In genomic region chr16:30427466-30427865, GRCm38 (mm10) we compare ENCODE assay signal across 30 mouse cellular contexts.
"Had no signal": no experiment of that assay in that cellular context is flagged by ENCODE, and none has a peak within 500 bp of the region (broad histone marks: within the 10 kb centered on the region; RNA-seq: fewer than 3 reads in every experiment).

No protein-coding gene starts in this region.

- ATAC-seq: hindbrain, embryonic 16.5 days; inflammation-experienced regulatory T-cells, adult 6 months; intestine, embryonic 15.5 days; intestine, postnatal 0 days; liver, postnatal 0 days had no signal

- H3K27ac ChIP-seq: gastrocnemius, adult 2 months; heart, adult 2 months; heart, embryonic 13.5 days; heart, embryonic 15.5 days; hindbrain, embryonic 10.5 days; hindbrain, embryonic 12.5 days; hindbrain, embryonic 14.5 days; intestine, embryonic 15.5 days; kidney, embryonic 15.5 days; kidney, postnatal 0 days; layer of hippocampus, adult 2 months; left cerebral cortex, adult 2 months; limb, embryonic 10.5 days; limb, embryonic 12.5 days; liver, embryonic 15.5 days had no signal

- H3K27me3 ChIP-seq: heart, embryonic 13.5 days; heart, embryonic 15.5 days; hindbrain, embryonic 12.5 days; intestine, embryonic 15.5 days; kidney, embryonic 15.5 days; limb, embryonic 12.5 days; liver, embryonic 13.5 days; liver, embryonic 15.5 days had no signal

- H3K4me3 ChIP-seq: gastrocnemius, adult 2 months; heart, adult 2 months; heart, embryonic 13.5 days; heart, embryonic 15.5 days; hindbrain, embryonic 10.5 days; hindbrain, embryonic 12.5 days; intestine, embryonic 15.5 days; kidney, embryonic 15.5 days; layer of hippocampus, adult 2 months; left cerebral cortex, adult 2 months; limb, embryonic 10.5 days; limb, embryonic 12.5 days; liver, embryonic 13.5 days; liver, embryonic 15.5 days had no signal

- H3K9ac ChIP-seq: heart, embryonic 13.5 days; heart, embryonic 15.5 days; hindbrain, embryonic 12.5 days; hindbrain, embryonic 14.5 days; intestine, embryonic 15.5 days; kidney, embryonic 15.5 days; limb, embryonic 12.5 days; liver, embryonic 13.5 days; liver, embryonic 15.5 days; liver, postnatal 0 days had no signal

- H3K9me3 ChIP-seq: heart, embryonic 13.5 days; heart, embryonic 15.5 days; hindbrain, embryonic 10.5 days; hindbrain, embryonic 12.5 days; intestine, embryonic 15.5 days; kidney, embryonic 15.5 days; limb, embryonic 10.5 days; limb, embryonic 12.5 days; liver, embryonic 13.5 days; liver, embryonic 15.5 days had no signal

- H3K36me3 ChIP-seq: heart, embryonic 13.5 days; heart, embryonic 15.5 days; hindbrain, embryonic 10.5 days; hindbrain, embryonic 12.5 days; intestine, embryonic 15.5 days; kidney, embryonic 15.5 days; limb, embryonic 10.5 days; limb, embryonic 12.5 days; liver, embryonic 13.5 days; liver, embryonic 15.5 days had no signal

- H3K4me1 ChIP-seq: hindbrain, embryonic 10.5 days; hindbrain, embryonic 12.5 days; kidney, embryonic 15.5 days; limb, embryonic 10.5 days; limb, embryonic 12.5 days had no signal

- DNase-seq: gastrocnemius, adult 2 months; gastrocnemius, postnatal 10 days; gastrocnemius, postnatal 25 days; heart, adult 2 months; heart, postnatal 14 days; heart, postnatal 36 days; kidney, adult 18-20 months; kidney, postnatal 14 days; kidney, postnatal 36 days; liver; liver, embryonic 13.5 days had no signal

- H3K4me2 ChIP-seq: heart, embryonic 11.5 days; heart, embryonic 13.5 days; heart, embryonic 15.5 days; hindbrain, embryonic 12.5 days; hindbrain, embryonic 14.5 days; intestine, embryonic 15.5 days; kidney, embryonic 15.5 days; limb, embryonic 12.5 days; liver, embryonic 11.5 days; liver, embryonic 13.5 days; liver, embryonic 15.5 days had no signal
